Mouse (Mus musculus): ENCODE data around the gene Adamtsl3.

- TF ChIP-seq CTCF (IDR thresholded peaks at IDR 0.05; ENCODE audit: borderline replicate concordance, insufficient read depth, low read length) (no peak), POLR2A (IDR thresholded peaks at IDR 0.05; ENCODE audit: low read depth, low read length) (no peak)
These were observed 42.1 kb upstream of the Adamtsl3 start for GRCm38 (mm10) chr7:82293441-82293840.
